Mouse (Mus musculus): ENCODE results near the gene Deup1. TPM values are rescaled to one million over a fixed set of nuclear protein-coding genes. Genes with fewer than 3 reads are reported as not detected.

Deup1 gene
- polyA plus RNA-seq, 1 experiment: 0.01 TPM

DNA sequence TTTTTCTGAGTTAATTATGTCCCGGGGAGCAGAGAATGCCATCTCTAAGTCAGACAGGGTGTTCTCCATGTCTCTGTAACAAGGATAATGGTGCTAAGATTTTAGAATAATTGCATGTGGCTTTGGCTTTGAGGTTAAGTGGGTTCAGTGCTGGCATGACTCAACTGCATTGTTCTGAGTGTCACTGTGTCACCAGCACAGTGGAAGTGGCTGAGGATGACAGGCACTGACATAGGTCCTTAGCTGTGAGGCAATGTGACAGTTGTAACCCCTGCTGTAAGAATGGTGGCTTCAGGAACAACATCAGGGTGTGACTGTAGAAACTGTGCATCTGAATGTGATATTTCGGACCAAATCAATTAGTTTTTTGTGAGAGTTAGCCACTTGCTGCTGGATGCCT is 111.7 kb downstream of the Deup1 start:
- Histone ChIP-seq H3K4me1 (ENCODE audit: control insufficient read depth) (no peaks in the 10 kb centered on the region), H3K4me3 (replicated peaks) (no peak overlapping the region), H3K36me3 (ENCODE audit: control insufficient read depth) (no peaks in the 10 kb centered on the region), H3K9me3 (ENCODE audit: control insufficient read depth, low read length) (no peaks in the 10 kb centered on the region), H3K27me3 (ENCODE audit: control insufficient read depth) (no peaks in the 10 kb centered on the region)
- TF ChIP-seq GATA1 (IDR thresholded peaks at IDR 0.05; ENCODE audit: low read length) (no peak), TAL1 (IDR thresholded peaks at IDR 0.05; ENCODE audit: low read length) (no peak)

DNA sequence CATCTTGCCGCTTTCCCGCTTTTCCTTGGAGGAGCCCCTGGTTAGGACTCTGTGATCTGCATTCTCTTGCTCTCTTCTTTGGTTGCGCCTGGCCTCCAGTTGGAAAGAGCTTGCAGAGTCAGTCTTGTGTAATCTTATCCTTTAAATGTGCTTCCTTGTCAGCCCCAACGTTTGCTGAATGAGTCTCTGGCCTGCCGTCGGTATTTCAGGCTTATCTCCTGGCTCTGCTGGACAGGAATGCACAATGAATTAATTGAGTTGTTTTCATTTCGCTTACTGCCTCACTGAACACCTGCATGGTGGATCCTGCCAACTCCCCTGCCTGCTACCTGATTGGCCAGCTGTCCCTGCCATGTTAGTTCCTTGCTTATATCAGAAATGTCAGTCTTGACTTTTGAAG is 114.8 kb downstream of the Deup1 start:
- no peaks in the 10 kb centered on the region for H3K36me3 ChIP-seq (ENCODE audit: control insufficient read depth)
- H3K4me3 ChIP-seq (replicated peaks): no peak overlapping the region
- H3K4me1 ChIP-seq (ENCODE audit: control insufficient read depth): no peaks in the 10 kb centered on the region
- TF ChIP-seq TAL1 (IDR thresholded peaks at IDR 0.05; ENCODE audit: low read length): no peak
- TF ChIP-seq GATA1 (IDR thresholded peaks at IDR 0.05; ENCODE audit: low read length): no peak
- no peaks in the 10 kb centered on the region for H3K27me3 ChIP-seq (ENCODE audit: control insufficient read depth)
- H3K9me3 ChIP-seq (ENCODE audit: control insufficient read depth, low read length): no peaks in the 10 kb centered on the region

DNA sequence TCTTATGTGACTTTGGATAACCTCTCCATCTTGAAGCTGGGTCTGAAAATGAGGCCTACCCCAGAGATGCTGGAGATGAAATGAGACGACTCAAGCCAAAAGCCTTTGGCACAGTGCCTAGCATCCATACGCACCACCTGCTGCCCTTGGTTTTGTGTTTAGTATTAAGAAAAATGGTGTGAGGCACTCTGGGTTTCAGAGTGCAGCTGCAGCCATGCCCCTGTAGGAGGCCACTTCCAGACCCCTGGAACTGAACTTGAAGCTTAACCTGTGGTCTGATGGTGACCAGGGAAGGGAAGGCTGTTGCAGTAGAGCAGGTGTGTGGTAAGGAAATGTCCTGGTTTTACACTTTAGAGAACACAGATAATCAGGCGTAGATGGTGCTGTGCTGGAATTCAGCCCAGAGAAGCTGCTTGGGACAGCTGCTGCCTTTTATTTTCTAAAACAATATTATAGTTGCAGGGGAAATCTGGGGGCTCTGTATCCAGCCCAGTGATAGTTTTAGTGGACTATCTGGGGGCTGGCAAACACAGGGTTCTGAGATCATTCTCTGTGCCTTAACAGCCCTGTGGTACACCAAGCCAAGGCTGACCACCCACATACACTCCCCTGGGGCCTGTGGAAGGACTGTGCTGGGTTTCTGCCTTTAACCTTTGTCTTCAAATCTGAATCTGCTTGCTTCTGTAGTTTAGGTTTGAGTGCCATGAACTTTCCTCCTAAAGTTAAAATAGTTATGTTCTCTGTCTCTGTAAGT is 117.0 kb downstream of the Deup1 start:
- Histone ChIP-seq H3K4me1 (ENCODE audit: control insufficient read depth) (no peaks in the 10 kb centered on the region; the same call in 1 of the 2 replicates), H3K36me3 (ENCODE audit: control insufficient read depth) (no peaks in the 10 kb centered on the region; the same call in none of the 2 replicates), H3K9me3 (ENCODE audit: control insufficient read depth, low read length) (no peaks in the 10 kb centered on the region), H3K27me3 (ENCODE audit: control insufficient read depth) (no peaks in the 10 kb centered on the region), H3K4me3 (replicated peaks) (no peak overlapping the region)
- TF ChIP-seq TAL1 (IDR thresholded peaks at IDR 0.05; ENCODE audit: low read length): no peak
- no peak for TF ChIP-seq GATA1 (IDR thresholded peaks at IDR 0.05; ENCODE audit: low read length)

Other genes with a start within 250 kb of the Deup1 start
- 0.32 and 0.99 TPM in 2 replicates for gene Smco4, start 134.5 kb downstream of the Deup1 start, polyA plus RNA-seq (2012)
- gene Slc36a4, start 81.8 kb upstream of the Deup1 start, polyA plus RNA-seq (2012): 0.01 TPM in 2 replicates
- not detected in 2 replicates for gene Mtnr1b, start 246.6 kb upstream of the Deup1 start, polyA plus RNA-seq (2012)